Mouse (Mus musculus) frontal cortex, postnatal 14 days (tissue): ENCODE measurements around the gene Kcnq5.
A peak's percentile ranks its signal among the peaks of the same experiment; 100 is the strongest.
"Not testable (repeated sequence)": the region's sequence is repeated elsewhere in the genome, so short reads cannot be mapped to it uniquely, and the experiment has no call there.

Source experiments
- DNase-seq, 2 experiments: peaks; one replicate each; pipeline ENCODE4 v3.0.0; 2022; ENCODE audit warnings: low spot score in 2 of 2

The Kcnq5 gene

GRCm38 (mm10) chr1:21486266-21486665 is 475.5 kb downstream of the Kcnq5 start:
- no peak for DNase-seq

- no peak for DNase-seq
Observed at GRCm38 (mm10) chr1:21469311-21469710, 492.4 kb downstream of the Kcnq5 start.

GRCm38 (mm10) chr1:21466431-21466830 is 495.3 kb downstream of the Kcnq5 start:
- DNase-seq = peak in 1 of 2 experiments; percentile 10

- peak; percentile 42 to 47 for DNase-seq
Observed at GRCm38 (mm10) chr1:21460941-21461689, 500.6 kb downstream of the Kcnq5 start.

- no peak for DNase-seq
Observed at GRCm38 (mm10) chr1:21458581-21458980, 503.2 kb downstream of the Kcnq5 start.

GRCm38 (mm10) chr1:21455971-21456370 is 505.8 kb downstream of the Kcnq5 start:
- no peak for DNase-seq

- DNase-seq = no peak
Observed at GRCm38 (mm10) chr1:21448227-21448626, 513.5 kb downstream of the Kcnq5 start.

GRCm38 (mm10) chr1:21436753-21437152 is 525.0 kb downstream of the Kcnq5 start:
- no peak for DNase-seq

GRCm38 (mm10) chr1:21434853-21435252 is 526.9 kb downstream of the Kcnq5 start:
- DNase-seq = no peak

- no peak for DNase-seq
Observed at GRCm38 (mm10) chr1:21431666-21432065, 530.1 kb downstream of the Kcnq5 start.

GRCm38 (mm10) chr1:21428079-21428478 is 533.7 kb downstream of the Kcnq5 start:
- DNase-seq = no peak

- no peak for DNase-seq
Observed at GRCm38 (mm10) chr1:21425654-21426053, 536.1 kb downstream of the Kcnq5 start.

GRCm38 (mm10) chr1:21419370-21419769 is 542.4 kb downstream of the Kcnq5 start:
- DNase-seq = no peak

GRCm38 (mm10) chr1:21412197-21412555 is 549.6 kb downstream of the Kcnq5 start:
- DNase-seq = no peak

- DNase-seq = peak; percentile 68 to 76
Observed at GRCm38 (mm10) chr1:21411331-21412196, 550.2 kb downstream of the Kcnq5 start.

- DNase-seq = no peak
Observed at GRCm38 (mm10) chr1:21407266-21407665, 554.5 kb downstream of the Kcnq5 start.

GRCm38 (mm10) chr1:21402804-21403203 is 558.9 kb downstream of the Kcnq5 start:
- no peak for DNase-seq

GRCm38 (mm10) chr1:21391138-21391671 is 570.5 kb downstream of the Kcnq5 start:
- DNase-seq = no peak

GRCm38 (mm10) chr1:21383256-21383655 is 578.5 kb downstream of the Kcnq5 start, which contains the start of gene Khdc1b:
TSS of gene Khdc1b (plus strand) at chr1:21383556.
- no peak for DNase-seq

- not testable (repeated sequence) for DNase-seq
Observed at GRCm38 (mm10) chr1:21368031-21368430, 593.7 kb downstream of the Kcnq5 start, which contains the start of gene Khdc1c. TSS of gene Khdc1c (plus strand) at chr1:21368331.

GRCm38 (mm10) chr1:21349341-21349740 is 612.4 kb downstream of the Kcnq5 start, which contains the start of gene Khdc1a:
TSS of gene Khdc1a (plus strand) at chr1:21349641.
- no peak for DNase-seq
